Mouse (Mus musculus) C2C12 (cell line): ENCODE results near the gene Slc24a3.

Source experiments
- CEBPB ChIP-seq: IDR thresholded peaks from one replicate; pipeline ENCODE4 v1.6.1; 2011; ENCODE audit warnings: low read depth, mild to moderate bottlenecking, control low read depth, moderate library complexity
- CTCF ChIP-seq: IDR thresholded peaks from one replicate; pipeline ENCODE4 v1.5.1; 2011; ENCODE audit not compliant: control insufficient read depth, insufficient read depth, insufficient read length
- MAX ChIP-seq: IDR thresholded peaks from one replicate; pipeline ENCODE4 v1.6.1; 2011; ENCODE audit warnings: mild to moderate bottlenecking, control low read depth
- MYOD1 ChIP-seq: IDR thresholded peaks from one replicate; pipeline ENCODE4 v1.6.1; 2011; ENCODE audit warnings: low read depth; ENCODE audit not compliant: control insufficient read depth, insufficient read length
- MYOG ChIP-seq: IDR thresholded peaks from one replicate; pipeline ENCODE4 v1.6.1; 2011; ENCODE audit not compliant: control insufficient read depth, insufficient read length; ENCODE audit errors: extremely low read depth
- USF1 ChIP-seq: IDR thresholded peaks from one replicate; pipeline ENCODE4 v1.6.1; 2011; ENCODE audit warnings: low read depth, mild to moderate bottlenecking, control low read depth, moderate library complexity

DNA sequence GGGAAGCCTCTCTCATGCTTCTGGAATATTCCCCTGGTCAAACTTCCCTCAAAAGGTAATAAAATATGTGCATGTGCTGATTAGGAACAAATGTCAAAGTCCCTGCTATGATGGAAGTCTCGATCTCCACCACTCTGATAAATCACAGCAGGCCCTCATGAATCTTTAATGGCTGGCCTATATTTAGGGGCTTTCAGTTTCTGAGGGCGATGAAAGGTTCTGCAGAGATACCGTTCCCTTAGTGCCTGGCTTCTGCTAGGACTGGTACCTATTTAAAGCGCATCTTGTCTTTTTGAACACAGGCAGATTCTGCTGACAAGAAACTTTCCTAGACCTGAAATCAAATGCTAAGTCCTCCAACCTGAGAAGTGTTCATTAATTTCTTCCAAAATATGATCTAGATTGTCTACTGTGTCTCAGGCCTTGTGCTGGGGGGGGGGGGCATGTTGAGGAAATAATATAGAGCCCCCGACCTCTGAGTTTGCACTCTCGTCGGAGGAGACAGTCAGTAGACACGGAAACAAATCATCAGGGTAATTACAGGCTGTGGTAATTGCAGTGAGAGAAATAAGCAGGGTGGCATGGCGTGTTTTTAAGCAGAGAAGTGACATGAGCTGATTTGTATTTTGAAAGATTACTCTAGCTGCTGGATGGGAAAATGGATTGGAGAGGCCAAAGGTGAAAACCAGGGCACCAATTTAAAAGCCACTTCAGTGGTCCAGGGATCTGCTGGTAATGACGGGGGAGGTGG lies 230.1 kb downstream of the Slc24a3 start:
- TF ChIP-seq USF1, result no peak
- no peak for TF ChIP-seq CTCF
- no peak for TF ChIP-seq MAX
- TF ChIP-seq MYOG, result no peak
- TF ChIP-seq MYOD1, result no peak
- TF ChIP-seq CEBPB, result no peak
